Mouse (Mus musculus) ES-Bruce4 (cell line): Measurements from ENCODE around the gene Unc5cl.

Experiments
- CTCF ChIP-seq: IDR thresholded peaks from one replicate; pipeline ENCODE4 v1.8.1; 2011; ENCODE audit warnings: low read depth, low read length
- EP300 ChIP-seq: IDR thresholded peaks from 2 replicates; pipeline ENCODE4 v1.6.1; 2011; ENCODE audit warnings: low read depth, low read length; ENCODE audit not compliant: insufficient read depth
- POLR2A ChIP-seq: IDR thresholded peaks from one replicate; pipeline ENCODE4 v1.8.1; 2011; ENCODE audit warnings: low read length; ENCODE audit not compliant: insufficient read depth

DNA sequence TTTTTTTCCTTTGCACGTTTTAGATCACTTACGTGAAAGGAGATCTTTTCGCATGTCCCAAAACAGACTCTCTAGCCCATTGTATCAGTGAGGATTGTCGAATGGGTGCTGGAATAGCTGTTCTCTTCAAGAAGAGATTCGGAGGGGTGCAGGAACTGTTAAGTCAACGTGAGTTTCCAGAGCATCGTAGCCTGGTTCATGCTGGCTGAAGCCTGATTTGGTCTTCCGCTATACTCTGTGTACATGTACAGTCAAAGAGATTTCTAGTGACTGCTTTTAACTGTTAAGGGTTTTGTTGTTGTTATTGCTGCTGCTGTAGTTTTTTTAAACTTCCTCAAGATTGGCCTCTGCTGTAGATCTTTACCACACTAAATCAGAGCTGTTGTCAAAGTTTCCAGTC is 43.5 kb upstream of the Unc5cl start:
- TF ChIP-seq POLR2A (no peak), CTCF (no peak), EP300 (no peak)
